Comparison of ENCODE assay signal across 27 mouse cellular contexts in the genomic region with DNA sequence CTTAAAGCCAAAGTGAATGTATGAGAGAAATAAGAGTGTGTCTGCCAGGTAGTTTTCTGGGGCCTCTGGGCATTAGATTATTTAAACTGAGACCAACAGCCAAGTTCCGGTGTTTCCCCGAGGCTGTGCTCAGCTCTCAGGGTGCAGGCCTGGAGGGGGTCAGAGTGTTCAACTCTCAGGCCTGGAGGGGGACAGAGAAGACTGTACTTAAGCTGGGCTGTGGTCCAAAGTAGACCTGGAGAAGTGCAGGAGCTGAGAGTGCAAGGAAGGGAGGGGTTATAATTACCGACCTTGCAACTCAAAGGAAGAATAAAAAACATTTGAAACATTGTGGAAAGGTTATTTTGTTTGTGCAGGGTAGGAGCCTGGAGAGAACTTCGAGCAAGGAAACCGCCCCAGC. TPM values are rescaled to one million over a fixed set of nuclear protein-coding genes. Genes with fewer than 3 reads are reported as not detected.
DNase-seq lines count a peak whose midpoint lies in the region; ATAC-seq and TF ChIP-seq lines count a peak whose summit lies in the region.
"Had no signal": no experiment of that assay in that cellular context is flagged by ENCODE, and none has a peak within 500 bp of the region (broad histone marks: within the 10 kb centered on the region; RNA-seq: fewer than 3 reads in every experiment).

No protein-coding gene starts in this region.

- no peak overlapping the region for H3K4me2 ChIP-seq in intestine, embryonic 16.5 days (ENCODE audit: low read depth, low read length)
- H3K4me2 ChIP-seq in intestine, embryonic 15.5 days (replicated peaks): no peak overlapping the region
- H3K4me2 ChIP-seq in liver, postnatal 0 days (ENCODE audit: low read depth, low read length): no peak overlapping the region
- H3K4me2 ChIP-seq in liver, embryonic 11.5 days: no peak overlapping the region
- H3K4me2 ChIP-seq: embryonic facial prominence, embryonic 13.5 days; forebrain, embryonic 12.5 days; forebrain, embryonic 15.5 days; heart, embryonic 12.5 days; heart, embryonic 15.5 days had no signal

- H3K4me1 ChIP-seq in intestine, embryonic 16.5 days (ENCODE audit: control insufficient read depth, insufficient read depth, low read length): peaks cover 6% of the 10 kb centered on the region; the same call in 1 of the 2 replicates
- H3K4me1 ChIP-seq in intestine, embryonic 15.5 days (replicated peaks): no peaks in the 10 kb centered on the region
- peaks cover 9% of the 10 kb centered on the region for H3K4me1 ChIP-seq in liver, postnatal 0 days (ENCODE audit: insufficient read depth)
- H3K4me1 ChIP-seq in liver, embryonic 11.5 days (replicated peaks; ENCODE audit: control insufficient read depth, insufficient read depth, low read length): no peaks in the 10 kb centered on the region
- H3K4me1 ChIP-seq: embryonic facial prominence, embryonic 10.5 days; forebrain, embryonic 12.5 days; forebrain, embryonic 15.5 days; heart, embryonic 12.5 days; heart, embryonic 15.5 days; hindbrain, embryonic 10.5 days had no signal

- no peak for DNase-seq in liver, postnatal 0 days
- no peak for DNase-seq in liver, embryonic 11.5 days (ENCODE audit: low spot score)
- DNase-seq in testis, postnatal 14 days (ENCODE audit: low spot score): peak; percentile 60
- no peak for DNase-seq in testis, postnatal 10 days (ENCODE audit: low spot score)
- no peak for DNase-seq in layer of hippocampus, adult 9-11 months
- DNase-seq: adrenal gland, adult 8-10 months; adrenal gland, postnatal 25 days; cerebellum, adult 11-12 months; cerebellum, adult 8-10 months; cerebellum, postnatal 10 days; cerebellum, postnatal 36 days; embryo, embryonic 11 days; gastrocnemius, postnatal 25 days; heart, adult 18-20 months; heart, postnatal 10 days; heart, postnatal 36 days had no signal

- no peaks in the 10 kb centered on the region for H3K27me3 ChIP-seq in intestine, embryonic 16.5 days (replicated peaks; ENCODE audit: control insufficient read depth, insufficient read depth, low read length)
- H3K27me3 ChIP-seq in intestine, embryonic 15.5 days (replicated peaks): no peaks in the 10 kb centered on the region
- H3K27me3 ChIP-seq in liver, postnatal 0 days (ENCODE audit: insufficient read depth, low read length): no peaks in the 10 kb centered on the region
- H3K27me3 ChIP-seq in liver, embryonic 11.5 days (replicated peaks; ENCODE audit: control insufficient read depth, insufficient read depth, low read length): no peaks in the 10 kb centered on the region
- H3K27me3 ChIP-seq: embryonic facial prominence, embryonic 13.5 days; forebrain, embryonic 12.5 days; forebrain, embryonic 15.5 days; heart, embryonic 12.5 days; heart, embryonic 15.5 days had no signal

- no peak overlapping the region for H3K9ac ChIP-seq in intestine, embryonic 16.5 days (ENCODE audit: low read depth, low read length)
- H3K9ac ChIP-seq in intestine, embryonic 15.5 days: no peak overlapping the region
- no peak overlapping the region for H3K9ac ChIP-seq in liver, postnatal 0 days (replicated peaks)
- H3K9ac ChIP-seq in liver, embryonic 11.5 days (ENCODE audit: low read depth, low read length): no peak overlapping the region
- H3K9ac ChIP-seq: embryonic facial prominence, embryonic 13.5 days; forebrain, embryonic 12.5 days; forebrain, embryonic 15.5 days; heart, embryonic 12.5 days; heart, embryonic 15.5 days had no signal

- peak overlapping the region; percentile 5; the same call in 1 of the 2 replicates for H3K27ac ChIP-seq in intestine, embryonic 16.5 days (ENCODE audit: low read length)
- no peak overlapping the region for H3K27ac ChIP-seq in intestine, embryonic 15.5 days
- H3K27ac ChIP-seq in liver, postnatal 0 days (ENCODE audit: low read depth): 0 out of 2 replicates have a peak overlapping the region, but pooled peaks have one; percentile 23
- H3K27ac ChIP-seq in liver, embryonic 11.5 days (ENCODE audit: low read depth, low read length): no peak overlapping the region
- H3K27ac ChIP-seq: embryonic facial prominence, embryonic 10.5 days; embryonic facial prominence, embryonic 13.5 days; forebrain, embryonic 12.5 days; forebrain, embryonic 15.5 days; heart, embryonic 15.5 days; hindbrain, embryonic 10.5 days had no signal

- TF ChIP-seq CTCF in liver, postnatal 0 days (IDR thresholded peaks at IDR 0.05; ENCODE audit: low read depth): no peak

- TF ChIP-seq EP300 in liver, postnatal 0 days (IDR thresholded peaks at IDR 0.05; ENCODE audit: low read depth): no peak

- 60% methylated on average over 5 of the region's 5 CpGs for WGBS in intestine, embryonic 16.5 days
- 74% methylated on average over 5 of the region's 5 CpGs for WGBS in intestine, embryonic 15.5 days
- WGBS in liver, postnatal 0 days (ENCODE audit: insufficient replicate concordance): 58% methylated on average over 5 of the region's 5 CpGs
- WGBS in liver, embryonic 11.5 days: 78% methylated on average over 5 of the region's 5 CpGs

- no peak overlapping the region for H3K4me3 ChIP-seq in intestine, embryonic 16.5 days (ENCODE audit: low read length)
- H3K4me3 ChIP-seq in intestine, embryonic 15.5 days (replicated peaks): no peak overlapping the region
- H3K4me3 ChIP-seq in liver, postnatal 0 days (ENCODE audit: low read depth, low read length): no peak overlapping the region
- no peak overlapping the region for H3K4me3 ChIP-seq in liver, embryonic 11.5 days (ENCODE audit: low read depth, low read length)
- H3K4me3 ChIP-seq: embryonic facial prominence, embryonic 10.5 days; embryonic facial prominence, embryonic 13.5 days; erythroblast, embryonic 14.5 days; forebrain, embryonic 12.5 days; forebrain, embryonic 15.5 days; heart, embryonic 12.5 days; heart, embryonic 15.5 days; hindbrain, embryonic 10.5 days had no signal

- no peaks in the 10 kb centered on the region for H3K36me3 ChIP-seq in intestine, embryonic 16.5 days (ENCODE audit: control insufficient read depth, insufficient read depth, low read length)
- no peaks in the 10 kb centered on the region for H3K36me3 ChIP-seq in intestine, embryonic 15.5 days
- no peaks in the 10 kb centered on the region for H3K36me3 ChIP-seq in liver, postnatal 0 days (replicated peaks; ENCODE audit: insufficient read depth, low read length)
- no peaks in the 10 kb centered on the region for H3K36me3 ChIP-seq in liver, embryonic 11.5 days (ENCODE audit: control insufficient read depth, insufficient read depth, low read length)
- H3K36me3 ChIP-seq: embryonic facial prominence, embryonic 10.5 days; embryonic facial prominence, embryonic 13.5 days; forebrain, embryonic 12.5 days; forebrain, embryonic 15.5 days; heart, embryonic 12.5 days; heart, embryonic 15.5 days; hindbrain, embryonic 10.5 days had no signal

- no peaks in the 10 kb centered on the region for H3K9me3 ChIP-seq in intestine, embryonic 16.5 days (ENCODE audit: control insufficient read depth, low read length)
- no peaks in the 10 kb centered on the region for H3K9me3 ChIP-seq in intestine, embryonic 15.5 days
- no peaks in the 10 kb centered on the region for H3K9me3 ChIP-seq in liver, postnatal 0 days (ENCODE audit: low read length)
- no peaks in the 10 kb centered on the region for H3K9me3 ChIP-seq in liver, embryonic 11.5 days (ENCODE audit: control insufficient read depth, low read length)
- H3K9me3 ChIP-seq: embryonic facial prominence, embryonic 10.5 days; embryonic facial prominence, embryonic 13.5 days; forebrain, embryonic 12.5 days; forebrain, embryonic 15.5 days; heart, embryonic 12.5 days; heart, embryonic 15.5 days; hindbrain, embryonic 10.5 days had no signal

- no peak for ATAC-seq in intestine, embryonic 16.5 days
- no peak for ATAC-seq in intestine, embryonic 15.5 days
- ATAC-seq in liver, postnatal 0 days: no peak
- ATAC-seq in liver, embryonic 11.5 days (replicated peaks; ENCODE audit: low FRiP score): no peak
- ATAC-seq: activated CD4-positive, CD25-positive, alpha-beta regulatory T cell, adult 4 months; forebrain, embryonic 15.5 days had no signal

RNA-seq across cellular contexts. Expression of gene Lima1, which starts 39.4 kb away (rescaled TPM):
- polyA plus RNA-seq in intestine, embryonic 16.5 days (2015; fragmentation: Nextera tagmentation; extraction: Ambion mirVana): 105 and 112 TPM in 2 replicates
- 86.5 and 96.4 TPM in 2 replicates for polyA plus RNA-seq in intestine, embryonic 15.5 days (2015; fragmentation: Nextera tagmentation; extraction: Ambion mirVana)
- polyA plus RNA-seq in liver, postnatal 0 days (2015; fragmentation: Nextera tagmentation; extraction: Ambion mirVana): 14.8 and 15.0 TPM in 2 replicates
- polyA plus RNA-seq in liver, embryonic 11.5 days (2014; fragmentation: Nextera tagmentation; extraction: Ambion mirVana): 19.0 and 19.3 TPM in 2 replicates

RNA-seq across cellular contexts. Expression of gene Fam186a, which starts 52.2 kb away (rescaled TPM):
- polyA plus RNA-seq in intestine, embryonic 16.5 days (2015; fragmentation: Nextera tagmentation; extraction: Ambion mirVana): not detected in 2 replicates
- polyA plus RNA-seq in intestine, embryonic 15.5 days (2015; fragmentation: Nextera tagmentation; extraction: Ambion mirVana): not detected in 2 replicates
- not detected in 2 replicates for polyA plus RNA-seq in liver, postnatal 0 days (2015; fragmentation: Nextera tagmentation; extraction: Ambion mirVana)
- not detected in 2 replicates for polyA plus RNA-seq in liver, embryonic 11.5 days (2014; fragmentation: Nextera tagmentation; extraction: Ambion mirVana)
- polyA plus RNA-seq: activated CD4-positive, CD25-positive, alpha-beta regulatory T cell, adult 4 months; embryonic facial prominence, embryonic 10.5 days; erythroblast, embryonic 14.5 days; forebrain, embryonic 12.5 days; forebrain, embryonic 15.5 days; heart, embryonic 12.5 days; heart, embryonic 15.5 days; hindbrain, embryonic 10.5 days had no signal

RNA-seq across cellular contexts. Expression of gene Larp4, which starts 55.3 kb away (rescaled TPM):
- 42.8 and 43.8 TPM in 2 replicates for polyA plus RNA-seq in intestine, embryonic 16.5 days (2015; fragmentation: Nextera tagmentation; extraction: Ambion mirVana)
- polyA plus RNA-seq in intestine, embryonic 15.5 days (2015; fragmentation: Nextera tagmentation; extraction: Ambion mirVana): 40.5 and 46.4 TPM in 2 replicates
- polyA plus RNA-seq in liver, postnatal 0 days (2015; fragmentation: Nextera tagmentation; extraction: Ambion mirVana): 16.2 and 17.3 TPM in 2 replicates
- 52.0 and 57.0 TPM in 2 replicates for polyA plus RNA-seq in liver, embryonic 11.5 days (2014; fragmentation: Nextera tagmentation; extraction: Ambion mirVana)

Comparison
In these comparisons a context has a peak if more than half of its experiments do, and no peak if none do; other contexts are left out.
1. H3K27ac ChIP-seq: peak in intestine, embryonic 16.5 days (single experiment) and liver, postnatal 0 days (single experiment); none in intestine, embryonic 15.5 days (single experiment) and liver, embryonic 11.5 days (single experiment).